In genomic region chr2:128393921-128394320, GRCm38 (mm10) we compare ENCODE assay signal across 29 mouse cellular contexts.
DNase-seq lines count a peak whose midpoint lies in the region; ATAC-seq and TF ChIP-seq lines count a peak whose summit lies in the region.
"Had no signal": no experiment of that assay in that cellular context is flagged by ENCODE, and none has a peak within 500 bp of the region (broad histone marks: within the 10 kb centered on the region; RNA-seq: fewer than 3 reads in every experiment).

No protein-coding gene starts in this region.

- H3K27me3 ChIP-seq in heart, embryonic 12.5 days (replicated peaks) = no peaks in the 10 kb centered on the region
- no peaks in the 10 kb centered on the region for H3K27me3 ChIP-seq in heart, postnatal 0 days (ENCODE audit: control insufficient read depth, insufficient read depth, low read length)
- no peaks in the 10 kb centered on the region for H3K27me3 ChIP-seq in stomach, embryonic 16.5 days (ENCODE audit: control insufficient read depth, insufficient read depth, low read length)
- no peaks in the 10 kb centered on the region for H3K27me3 ChIP-seq in stomach, postnatal 0 days (ENCODE audit: control insufficient read depth, insufficient read depth, low read length)
- H3K27me3 ChIP-seq: stomach, embryonic 15.5 days had no signal

- no peak for TF ChIP-seq EP300 in heart, postnatal 0 days (IDR thresholded peaks at IDR 0.05; ENCODE audit: low read depth)
- TF ChIP-seq EP300 in stomach, postnatal 0 days (optimal IDR thresholded peaks at IDR 0.05) = no peak

- intact Hi-C loops in heart, postnatal 36 days (cut with DNase I) = loop anchor here (5.0 kb wide), 2 partner anchors 147 to 212 kb away; no protein-coding TSS in a partner anchor
- intact Hi-C loops in heart, postnatal 10 days (cut with DNase I) = loop anchor here (5.0 kb wide), 3 partner anchors 52 to 217 kb away; no protein-coding TSS in a partner anchor

- 66% methylated on average over 5 of the region's 5 CpGs for WGBS in heart, embryonic 12.5 days
- 64% methylated on average over 5 of the region's 5 CpGs for WGBS in heart, postnatal 0 days
- 78% methylated on average over 5 of the region's 5 CpGs for WGBS in stomach, embryonic 16.5 days
- 78% methylated on average over 5 of the region's 5 CpGs for WGBS in stomach, postnatal 0 days

- H3K27ac ChIP-seq in heart, embryonic 12.5 days (ENCODE audit: poor library complexity, severe bottlenecking) = no peak overlapping the region; the same call in 1 of the 2 replicates
- peak overlapping the region; percentile 12; the same call in 1 of the 2 replicates for H3K27ac ChIP-seq in heart, postnatal 0 days (ENCODE audit: low read depth)
- no peak overlapping the region for H3K27ac ChIP-seq in stomach, embryonic 16.5 days (ENCODE audit: low read length)
- no peak overlapping the region for H3K27ac ChIP-seq in stomach, postnatal 0 days (replicated peaks)
- H3K27ac ChIP-seq: forebrain, embryonic 13.5 days; hindbrain, embryonic 12.5 days; hindbrain, postnatal 0 days; kidney, postnatal 0 days; limb, embryonic 10.5 days; limb, embryonic 15.5 days; midbrain, embryonic 10.5 days; midbrain, embryonic 15.5 days; stomach, embryonic 15.5 days had no signal

- no peaks in the 10 kb centered on the region for H3K9me3 ChIP-seq in heart, embryonic 12.5 days (replicated peaks)
- no peaks in the 10 kb centered on the region for H3K9me3 ChIP-seq in heart, postnatal 0 days (replicated peaks; ENCODE audit: control insufficient read depth, low read length)
- no peaks in the 10 kb centered on the region for H3K9me3 ChIP-seq in stomach, embryonic 16.5 days (replicated peaks; ENCODE audit: control insufficient read depth, low read length)
- H3K9me3 ChIP-seq in stomach, postnatal 0 days (ENCODE audit: control insufficient read depth, low read length) = no peaks in the 10 kb centered on the region
- H3K9me3 ChIP-seq: forebrain, embryonic 13.5 days; hindbrain, embryonic 12.5 days; limb, embryonic 10.5 days; limb, embryonic 15.5 days; midbrain, embryonic 10.5 days; midbrain, embryonic 15.5 days; stomach, embryonic 15.5 days had no signal

- no peak overlapping the region for H3K9ac ChIP-seq in heart, embryonic 12.5 days
- 0 out of 2 replicates have a peak overlapping the region, but pooled peaks have one; percentile 37 for H3K9ac ChIP-seq in heart, postnatal 0 days (replicated peaks; ENCODE audit: low read depth, low read length)
- H3K9ac ChIP-seq in stomach, embryonic 16.5 days (ENCODE audit: low read length) = no peak overlapping the region
- H3K9ac ChIP-seq in stomach, postnatal 0 days (ENCODE audit: low read length) = no peak overlapping the region
- H3K9ac ChIP-seq: forebrain, embryonic 13.5 days; hindbrain, embryonic 12.5 days; limb, embryonic 15.5 days; midbrain, embryonic 15.5 days; stomach, embryonic 15.5 days had no signal

- H3K4me2 ChIP-seq in heart, embryonic 12.5 days = peak overlapping the region; percentile 22; the same call in 1 of the 2 replicates
- H3K4me2 ChIP-seq in heart, postnatal 0 days (ENCODE audit: low read depth, low read length) = peak overlapping the region; percentile 34; the same call in 1 of the 2 replicates
- H3K4me2 ChIP-seq in stomach, embryonic 16.5 days (ENCODE audit: low read depth, low read length) = peak overlapping the region; percentile 30; the same call in 1 of the 2 replicates
- H3K4me2 ChIP-seq in stomach, postnatal 0 days (replicated peaks; ENCODE audit: low read depth) = no peak overlapping the region
- H3K4me2 ChIP-seq: forebrain, embryonic 13.5 days; hindbrain, embryonic 12.5 days; limb, embryonic 15.5 days; midbrain, embryonic 15.5 days; stomach, embryonic 15.5 days had no signal

- H3K36me3 ChIP-seq in heart, embryonic 12.5 days = no peaks in the 10 kb centered on the region
- H3K36me3 ChIP-seq in heart, postnatal 0 days (replicated peaks; ENCODE audit: control insufficient read depth, insufficient read depth, low read length) = no peaks in the 10 kb centered on the region
- H3K36me3 ChIP-seq in stomach, embryonic 16.5 days (ENCODE audit: control insufficient read depth, insufficient read depth, low read length) = no peaks in the 10 kb centered on the region
- no peaks in the 10 kb centered on the region for H3K36me3 ChIP-seq in stomach, postnatal 0 days (ENCODE audit: control insufficient read depth, insufficient read depth, low read length)
- H3K36me3 ChIP-seq: hindbrain, embryonic 12.5 days; limb, embryonic 10.5 days; limb, embryonic 15.5 days; midbrain, embryonic 10.5 days; midbrain, embryonic 15.5 days; stomach, embryonic 15.5 days had no signal

- no peak for TF ChIP-seq CTCF in heart, postnatal 0 days (IDR thresholded peaks at IDR 0.05; ENCODE audit: low read depth)
- TF ChIP-seq CTCF in stomach, postnatal 0 days (IDR thresholded peaks at IDR 0.05; ENCODE audit: low read depth) = no peak

- no peak overlapping the region for H3K4me3 ChIP-seq in heart, embryonic 12.5 days
- no peak overlapping the region for H3K4me3 ChIP-seq in heart, postnatal 0 days (ENCODE audit: low read depth, low read length)
- H3K4me3 ChIP-seq in stomach, embryonic 16.5 days (replicated peaks; ENCODE audit: low read length) = no peak overlapping the region
- no peak overlapping the region for H3K4me3 ChIP-seq in stomach, postnatal 0 days (ENCODE audit: low read depth, low read length)
- H3K4me3 ChIP-seq: forebrain, embryonic 13.5 days; hindbrain, embryonic 12.5 days; limb, embryonic 10.5 days; limb, embryonic 15.5 days; midbrain, embryonic 10.5 days; midbrain, embryonic 15.5 days; stomach, embryonic 15.5 days had no signal

- DNase-seq in heart, postnatal 36 days = no peak
- DNase-seq in heart, postnatal 0 days (ENCODE audit: low spot score) = no peak
- DNase-seq in heart, postnatal 10 days = no peak
- no peak for DNase-seq in stomach, postnatal 0 days (ENCODE audit: low spot score)
- DNase-seq in lung, postnatal 14 days = no peak
- DNase-seq: adrenal gland, postnatal 36 days; cerebellum, adult 2 months; cerebellum, postnatal 14 days; gastrocnemius, postnatal 25 days; heart, adult 11 months; kidney, adult 8-10 months; layer of hippocampus, adult 9-11 months; lung, postnatal 4 days; right cerebral cortex, postnatal 25 days; thymus, adult 18-20 months; thymus, postnatal 25 days had no signal

- ATAC-seq in heart, embryonic 12.5 days (ENCODE audit: insufficient number of reproducible peaks, low FRiP score) = no peak
- ATAC-seq in heart, postnatal 0 days (ENCODE audit: insufficient read depth, low read depth) = no peak
- no peak for ATAC-seq in stomach, embryonic 16.5 days (ENCODE audit: insufficient read depth, low FRiP score)
- ATAC-seq in stomach, postnatal 0 days (ENCODE audit: low FRiP score, low TSS enrichment) = no peak
- no peak for ATAC-seq in inflammation-experienced regulatory T-cells, adult 6 months
- ATAC-seq: forebrain, embryonic 13.5 days; hindbrain, postnatal 0 days; intestine, embryonic 16.5 days; midbrain, embryonic 15.5 days had no signal

- peaks cover 51% of the 10 kb centered on the region for H3K4me1 ChIP-seq in heart, embryonic 12.5 days (replicated peaks)
- H3K4me1 ChIP-seq in heart, postnatal 0 days (ENCODE audit: control insufficient read depth, insufficient read depth) = peaks cover 29% of the 10 kb centered on the region
- H3K4me1 ChIP-seq in stomach, embryonic 16.5 days (ENCODE audit: control insufficient read depth, insufficient read depth, low read length) = peaks cover 4% of the 10 kb centered on the region
- H3K4me1 ChIP-seq in stomach, postnatal 0 days (replicated peaks; ENCODE audit: control insufficient read depth, insufficient read depth) = no peaks in the 10 kb centered on the region
